Mouse (Mus musculus): ENCODE data around the gene Scn2a.
"Not testable (repeated sequence)": the region's sequence is repeated elsewhere in the genome, so short reads cannot be mapped to it uniquely, and the experiment has no call there.

Scn2a gene

DNA sequence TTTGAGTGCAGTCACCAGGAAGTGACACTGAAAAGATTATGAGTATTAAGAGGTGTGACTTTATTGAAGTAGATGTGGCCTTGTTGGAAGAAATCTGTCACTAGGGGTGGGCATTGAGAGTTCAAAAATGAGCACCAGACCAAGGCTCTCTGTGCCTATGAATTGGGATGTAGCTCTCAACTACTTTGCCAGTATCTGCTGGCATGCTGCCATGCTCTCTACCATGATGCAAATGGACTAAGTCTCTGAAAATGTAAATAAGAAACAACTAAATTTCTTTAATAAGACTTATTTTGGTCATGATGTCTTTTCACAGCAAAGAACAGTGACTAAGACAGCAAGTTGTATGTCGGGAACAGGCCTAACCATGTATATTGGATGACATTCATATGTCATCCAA lies 79.7 kb downstream of the Scn2a start:
- no peak for DNase-seq (ENCODE audit: low read depth)

DNA sequence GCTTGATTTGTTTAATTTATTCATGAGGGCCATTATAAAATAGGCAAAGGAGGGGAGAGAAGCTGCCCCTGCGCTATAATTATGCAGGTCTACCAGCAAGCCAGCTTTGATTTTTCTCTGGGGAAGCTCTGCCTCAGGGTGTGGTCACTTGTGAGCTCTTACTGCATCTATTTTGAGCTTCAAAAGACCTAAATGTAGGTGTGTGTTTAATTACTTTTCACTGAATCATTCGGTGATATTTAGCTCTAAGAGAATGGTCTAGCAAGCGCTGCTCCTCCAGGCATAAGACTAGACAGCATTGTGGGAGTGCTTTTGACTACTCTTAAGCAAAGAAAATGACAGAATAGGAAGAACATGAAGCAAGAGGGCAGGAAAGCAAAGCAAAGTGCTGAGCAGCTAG lies 80.6 kb downstream of the Scn2a start:
- no peak for DNase-seq (ENCODE audit: low read depth)

DNA sequence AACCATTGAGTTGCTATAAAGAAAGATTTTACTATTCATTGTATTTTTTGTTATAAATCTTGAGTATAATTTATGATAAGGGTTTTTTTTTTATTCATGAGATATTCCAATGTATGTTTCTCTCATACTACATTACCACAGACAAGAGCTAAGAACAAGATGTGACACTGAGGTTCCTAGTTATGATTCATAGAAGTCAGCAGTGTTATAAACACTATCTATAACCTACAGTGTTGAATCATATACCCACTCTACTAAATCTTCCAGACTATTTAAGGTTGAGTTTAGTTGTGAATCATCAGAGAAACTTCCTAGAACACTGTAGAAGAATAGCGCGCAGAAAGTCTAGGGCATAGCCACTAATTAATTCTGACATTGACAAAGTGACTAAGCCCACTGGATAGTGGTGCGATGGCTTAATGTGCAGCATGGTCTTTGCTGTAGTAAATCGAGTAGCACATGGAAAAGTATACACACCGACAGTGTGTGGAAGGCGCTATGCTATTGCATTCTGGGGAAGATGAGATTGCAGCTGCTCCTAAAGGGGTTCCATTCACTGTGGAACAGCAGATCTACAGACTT lies 101.7 kb downstream of the Scn2a start:
- no peak for DNase-seq (ENCODE audit: low read depth)

- no peak for DNase-seq (ENCODE audit: low read depth)
Observed at GRCm38 (mm10) chr2:65745400-65745799, 124.8 kb downstream of the Scn2a start.

GRCm38 (mm10) chr2:65782442-65782841 lies 161.9 kb downstream of the Scn2a start:
- DNase-seq (ENCODE audit: low read depth) = no peak

DNA sequence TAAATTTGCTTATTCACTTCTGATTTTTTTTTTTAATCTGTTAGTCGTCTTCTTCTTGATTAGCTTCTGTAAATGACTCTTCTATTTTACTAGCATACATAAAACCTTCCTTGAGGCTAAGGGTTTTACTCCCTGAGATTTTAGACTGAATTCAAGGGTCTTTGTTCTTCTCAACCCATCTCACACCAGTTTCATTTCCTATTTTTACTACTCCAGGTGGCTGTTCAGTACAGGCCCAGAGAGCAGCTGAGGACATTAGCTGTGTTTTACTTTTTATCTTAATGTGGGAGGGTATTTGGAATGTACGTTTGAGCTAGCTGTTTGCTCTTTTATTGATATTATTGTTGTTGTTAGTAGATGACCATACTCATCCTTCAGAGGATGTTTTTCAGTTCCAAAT lies 162.8 kb downstream of the Scn2a start:
- DNase-seq (ENCODE audit: low read depth) = no peak

DNA sequence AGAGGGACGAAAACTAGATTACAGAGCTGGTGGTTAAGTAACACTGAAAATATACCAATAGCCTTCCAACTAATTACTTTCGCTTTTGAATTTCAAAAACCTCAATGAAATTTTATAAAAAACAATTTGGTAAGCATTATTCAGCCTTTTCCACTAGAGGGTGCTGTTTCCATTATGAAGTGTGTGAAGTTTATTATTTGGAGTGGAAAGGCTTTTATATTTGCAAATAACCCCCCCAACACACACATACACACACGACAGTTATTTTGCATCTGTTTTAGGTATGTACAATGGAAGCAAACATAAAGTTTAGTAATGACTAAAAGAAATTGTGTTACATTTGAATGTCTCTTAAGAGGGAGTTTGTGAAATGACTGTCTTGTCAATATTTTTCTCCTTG lies 171.9 kb downstream of the Scn2a start:
- DNase-seq (ENCODE audit: low read depth) = peak; percentile 25

GRCm38 (mm10) chr2:65793593-65793992 lies 173.0 kb downstream of the Scn2a start:
- no peak for DNase-seq (ENCODE audit: low read depth)

GRCm38 (mm10) chr2:65801054-65801709 lies 180.6 kb downstream of the Scn2a start:
- DNase-seq (ENCODE audit: low read depth) = no peak

- DNase-seq (ENCODE audit: low read depth) = no peak
Observed at GRCm38 (mm10) chr2:65806556-65806955, 186.0 kb downstream of the Scn2a start.

- not testable (repeated sequence) for DNase-seq (ENCODE audit: low read depth)
Observed at GRCm38 (mm10) chr2:65811203-65811602, 190.6 kb downstream of the Scn2a start.
